Mouse (Mus musculus) lung, postnatal 0 days (tissue): ENCODE measurements at regions not wholly inside any gene's neighbourhood (a gene's known extent, or its start where the extent isn't known, plus 50 kb on each side); places are given as distances from the start of the nearest gene placed in this dataset.

ENCODE experiments used
- ATAC-seq: fragments of 200-750 bp; cut with Nextera tagmentation; 2 replicates; pipeline ENCODE4 v1.8.0; 2017; ENCODE audit warnings: moderate library complexity
- DNase-seq: peaks from one replicate; pipeline ENCODE4 v3.0.0-alpha.2; 2016; ENCODE audit warnings: low spot score
- H3K27ac ChIP-seq: fragments of 300-500 bp; sonication (generic); 2 replicates; pipeline ENCODE4 v1.5.1; 2014; ENCODE audit warnings: antibody characterized with exemption, mild to moderate bottlenecking, low read length, mixed read lengths
- H3K27me3 ChIP-seq: fragments of 300-500 bp; sonication (generic); replicated peaks from 2 replicates; pipeline ENCODE4 v1.6.1; 2014; ENCODE audit warnings: low read length, mixed read lengths; ENCODE audit not compliant: insufficient read depth
- H3K36me3 ChIP-seq: fragments of 300-500 bp; sonication (generic); 2 replicates; pipeline ENCODE4 v1.6.1; 2014; ENCODE audit warnings: low read length, mixed read lengths; ENCODE audit not compliant: insufficient read depth
- H3K4me1 ChIP-seq: fragments of 300-500 bp; sonication (generic); 2 replicates; pipeline ENCODE4 v1.6.1; 2014; ENCODE audit warnings: antibody characterized with exemption, low read depth, low read length, mixed read lengths; ENCODE audit not compliant: insufficient read depth
- H3K4me2 ChIP-seq: fragments of 300-500 bp; sonication (generic); replicated peaks from 2 replicates; pipeline ENCODE4 v1.6.1; 2014; ENCODE audit warnings: low read depth, mild to moderate bottlenecking, low read length, moderate library complexity, mixed read lengths
- H3K4me3 ChIP-seq: fragments of 300-500 bp; sonication (generic); 2 replicates; pipeline ENCODE4 v1.5.1; 2014; ENCODE audit warnings: low read depth, low read length
- H3K9ac ChIP-seq: fragments of 300-500 bp; sonication (generic); replicated peaks from 2 replicates; pipeline ENCODE4 v1.6.1; 2014; ENCODE audit warnings: low read depth, mild to moderate bottlenecking
- H3K9me3 ChIP-seq: fragments of 300-500 bp; sonication (generic); 2 replicates; pipeline ENCODE4 v1.6.1; 2016; ENCODE audit warnings: low read length, mixed read lengths
- CTCF ChIP-seq: IDR thresholded peaks from 2 replicates; pipeline ENCODE4 v1.5.1; 2016; ENCODE audit warnings: antibody characterized with exemption, mild to moderate bottlenecking
- EP300 ChIP-seq: IDR thresholded peaks from 2 replicates; pipeline ENCODE4 v1.6.1; 2016; ENCODE audit warnings: antibody characterized with exemption, mild to moderate bottlenecking, control low read depth
- WGBS: fragments of 180-500 bp; shearing (Covaris S2); extraction: QIAGEN DNeasy Blood & Tissue Kit; methylation state at CpG from one replicate; pipeline ENCODE4 v1.1.7; 2014; 5-methylcytosine and 5-hydroxymethylcytosine counted together

DNA sequence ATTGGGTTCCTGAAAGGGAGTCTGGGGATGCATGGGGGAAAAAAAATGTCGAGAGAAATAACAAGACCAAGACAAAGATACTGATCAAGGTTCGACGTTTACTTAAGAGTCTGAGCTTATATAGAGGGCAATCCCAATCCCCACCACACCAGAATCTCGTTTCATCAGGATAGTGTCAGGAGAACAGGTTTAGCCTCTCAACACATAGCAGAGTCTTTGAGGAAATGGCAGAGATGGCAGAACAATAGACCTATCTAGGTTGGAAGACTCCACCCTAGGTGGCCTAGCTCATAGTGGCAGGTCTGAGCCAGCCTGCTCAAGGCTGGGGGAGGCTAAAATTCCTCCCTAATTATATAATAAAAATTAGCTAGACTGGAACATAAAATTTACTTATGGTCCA lies 151.6 kb upstream of the Gm49339 start:
- WGBS: 59% methylated on average over 4 of the region's 4 CpGs
- Histone ChIP-seq H3K9ac (no peak overlapping the region), H3K27me3 (no peaks in the 10 kb centered on the region), H3K27ac (no peak overlapping the region), H3K4me1 (no peaks in the 10 kb centered on the region), H3K9me3 (no peaks in the 10 kb centered on the region), H3K4me2 (no peak overlapping the region), H3K4me3 (no peak overlapping the region), H3K36me3 (no peaks in the 10 kb centered on the region)
- no peak for ATAC-seq
- DNase-seq: no peak
- TF ChIP-seq EP300: no peak
- TF ChIP-seq CTCF: no peak

DNA sequence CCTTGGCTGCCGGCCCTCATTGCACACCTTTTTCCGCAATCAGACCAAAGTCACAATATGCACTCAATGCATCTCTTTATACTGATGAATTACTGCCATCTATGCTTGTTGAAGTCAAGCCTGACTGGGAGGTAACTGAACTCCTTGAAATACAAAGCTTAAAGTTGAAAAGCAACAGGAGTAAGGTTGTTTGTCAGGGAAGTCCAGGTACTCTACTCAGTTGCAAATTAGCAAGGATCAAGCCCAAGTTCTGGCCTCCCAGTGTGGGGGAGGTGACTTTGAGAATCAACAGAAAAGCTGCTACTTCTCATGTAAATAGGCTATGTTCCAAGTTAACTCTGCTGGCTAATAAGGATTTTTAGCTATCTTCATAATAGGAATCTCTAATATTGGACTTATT lies 151.0 kb upstream of the Gm49339 start:
- Histone ChIP-seq H3K27me3 (no peaks in the 10 kb centered on the region), H3K4me1 (no peaks in the 10 kb centered on the region), H3K9ac (no peak overlapping the region), H3K4me2 (no peak overlapping the region), H3K27ac (no peak overlapping the region), H3K36me3 (no peaks in the 10 kb centered on the region), H3K4me3 (no peak overlapping the region), H3K9me3 (no peaks in the 10 kb centered on the region)
- ATAC-seq (no peak), DNase-seq (no peak)
- no peak for TF ChIP-seq EP300
- no peak for TF ChIP-seq CTCF
- WGBS: 91% methylated on average over 2 of the region's 2 CpGs
